In the genomic region with DNA sequence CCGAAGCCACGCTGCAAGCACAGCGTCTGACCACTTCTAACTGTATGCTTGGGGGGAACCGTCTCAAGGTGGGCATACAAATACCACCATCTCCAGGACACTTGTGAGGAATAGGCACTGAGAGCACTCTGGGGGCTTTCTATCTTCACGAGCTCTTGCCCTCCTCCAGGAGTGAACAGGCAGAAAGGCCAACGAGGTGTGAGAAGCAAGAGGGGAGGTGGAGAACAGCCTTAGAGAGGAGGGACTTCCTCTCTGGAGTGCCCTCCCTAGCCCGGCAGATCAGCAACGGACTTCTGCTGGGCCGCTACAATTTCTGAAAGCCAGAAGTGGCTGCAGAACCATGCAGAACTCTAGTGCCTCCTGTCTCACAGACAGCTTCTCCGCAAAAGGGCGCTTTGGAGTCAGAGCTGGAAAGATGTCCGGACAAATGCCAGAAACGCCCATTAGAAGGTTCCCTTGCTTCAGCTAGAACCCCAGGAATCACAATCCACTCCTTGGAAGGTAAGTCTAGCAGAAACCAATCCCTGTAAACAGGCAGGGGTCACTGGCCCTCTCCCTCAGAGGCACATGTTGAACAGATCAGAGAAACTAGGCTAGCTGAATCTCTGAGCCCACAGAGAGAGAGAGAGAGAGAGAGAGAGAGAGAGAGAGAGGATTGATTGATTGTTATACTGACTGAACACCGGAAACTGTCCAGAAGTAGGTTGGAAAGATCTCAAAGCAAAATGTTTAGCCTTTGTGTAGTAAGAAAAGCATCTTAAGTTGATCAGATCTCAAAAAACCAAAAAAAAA, we compare ENCODE assay signal across 8 mouse cellular contexts. TPM values are rescaled to one million over a fixed set of nuclear protein-coding genes. Genes with fewer than 3 reads are reported as not detected.
DNase-seq lines count a peak whose midpoint lies in the region; ATAC-seq and TF ChIP-seq lines count a peak whose summit lies in the region.

No protein-coding gene starts in this region.

- intact Hi-C loops in gastrocnemius, postnatal 14 days (cut with DNase I; ENCODE audit: low total_unique reads) = no loop called here

- H3K27ac ChIP-seq in forebrain, embryonic 12.5 days = no peak overlapping the region
- no peak overlapping the region for H3K27ac ChIP-seq in forebrain, postnatal 0 days (ENCODE audit: low read depth, low read length)
- peak overlapping the region; percentile 43 for H3K27ac ChIP-seq in spleen, adult 2 months (ENCODE audit: insufficient read depth, low read length)
- no peak overlapping the region for H3K27ac ChIP-seq in limb, embryonic 12.5 days
- no peak overlapping the region for H3K27ac ChIP-seq in stomach, embryonic 14.5 days (ENCODE audit: low read length)

- peak overlapping the region; percentile 94; the same call in 1 of the 2 replicates for H3K4me2 ChIP-seq in forebrain, embryonic 12.5 days
- H3K4me2 ChIP-seq in forebrain, postnatal 0 days (ENCODE audit: low read depth) = no peak overlapping the region; the same call in 1 of the 2 replicates
- H3K4me2 ChIP-seq in limb, embryonic 12.5 days = peak overlapping the region; percentile 92
- peak overlapping the region; percentile 16; the same call in 1 of the 2 replicates for H3K4me2 ChIP-seq in stomach, embryonic 14.5 days (replicated peaks; ENCODE audit: low read depth, low read length)

- H3K36me3 ChIP-seq in forebrain, embryonic 12.5 days (replicated peaks) = 0 out of 2 replicates have a peak, but pooled peaks cover 3% of the 10 kb centered on the region
- H3K36me3 ChIP-seq in forebrain, postnatal 0 days (ENCODE audit: insufficient read depth) = peaks cover 5% of the 10 kb centered on the region; the same call in 1 of the 2 replicates
- H3K36me3 ChIP-seq in spleen, adult 2 months (ENCODE audit: control insufficient read depth, insufficient read depth, low read length) = no peaks in the 10 kb centered on the region; the same call in 1 of the 2 replicates
- peaks cover 16% of the 10 kb centered on the region for H3K36me3 ChIP-seq in limb, embryonic 12.5 days
- H3K36me3 ChIP-seq in stomach, embryonic 14.5 days (ENCODE audit: control insufficient read depth, insufficient read depth, low read length) = no peaks in the 10 kb centered on the region; the same call in 1 of the 2 replicates

- H3K9me3 ChIP-seq in forebrain, embryonic 12.5 days = no peaks in the 10 kb centered on the region
- no peaks in the 10 kb centered on the region for H3K9me3 ChIP-seq in forebrain, postnatal 0 days (ENCODE audit: low read length)
- no peaks in the 10 kb centered on the region for H3K9me3 ChIP-seq in limb, embryonic 12.5 days
- no peaks in the 10 kb centered on the region for H3K9me3 ChIP-seq in stomach, embryonic 14.5 days (ENCODE audit: control insufficient read depth, low read depth, low read length)

- TF ChIP-seq POLR2A in spleen, adult 2 months (IDR thresholded peaks at IDR 0.05; ENCODE audit: low read depth, low read length) = no peak

- no peak overlapping the region for H3K4me3 ChIP-seq in forebrain, embryonic 12.5 days (replicated peaks)
- H3K4me3 ChIP-seq in forebrain, postnatal 0 days (ENCODE audit: low read depth, low read length) = no peak overlapping the region
- H3K4me3 ChIP-seq in spleen, adult 2 months (ENCODE audit: extremely low read depth, insufficient read depth, insufficient read length) = peak overlapping the region; percentile 39
- 0 out of 2 replicates have a peak overlapping the region, but pooled peaks have one; percentile 94 for H3K4me3 ChIP-seq in limb, embryonic 12.5 days (replicated peaks)
- H3K4me3 ChIP-seq in stomach, embryonic 14.5 days (ENCODE audit: low read depth, low read length) = 0 out of 2 replicates have a peak overlapping the region, but pooled peaks have one; percentile 99

- H3K9ac ChIP-seq in forebrain, embryonic 12.5 days = peak overlapping the region; percentile 17
- H3K9ac ChIP-seq in forebrain, postnatal 0 days = no peak overlapping the region
- H3K9ac ChIP-seq in limb, embryonic 12.5 days (replicated peaks) = peak overlapping the region; percentile 92
- H3K9ac ChIP-seq in stomach, embryonic 14.5 days (replicated peaks; ENCODE audit: low read depth, low read length) = no peak overlapping the region; the same call in 1 of the 2 replicates

- WGBS in forebrain, embryonic 12.5 days = 86% methylated on average over 14 of the region's 14 CpGs
- whole genome bisulfite sequencing in forebrain, postnatal 0 days = 78% methylated on average over 14 of the region's 14 CpGs
- WGBS in spleen, adult 2 months = 9% methylated on average over 14 of the region's 14 CpGs
- WGBS in limb, embryonic 12.5 days = 81% methylated on average over 14 of the region's 14 CpGs
- 68% methylated on average over 14 of the region's 14 CpGs for WGBS in stomach, embryonic 14.5 days

- peaks cover 24% of the 10 kb centered on the region for H3K4me1 ChIP-seq in forebrain, embryonic 12.5 days
- peaks cover 10% of the 10 kb centered on the region; the same call in 1 of the 2 replicates for H3K4me1 ChIP-seq in forebrain, postnatal 0 days (ENCODE audit: insufficient read depth)
- H3K4me1 ChIP-seq in spleen, adult 2 months (ENCODE audit: control insufficient read depth, insufficient read depth, insufficient read length) = peaks cover 18% of the 10 kb centered on the region; the same call in 1 of the 2 replicates
- peaks cover 10% of the 10 kb centered on the region for H3K4me1 ChIP-seq in limb, embryonic 12.5 days (replicated peaks)
- H3K4me1 ChIP-seq in stomach, embryonic 14.5 days (ENCODE audit: control insufficient read depth, insufficient read depth, low read length) = peaks cover 13% of the 10 kb centered on the region

- no peak for ATAC-seq in forebrain, embryonic 12.5 days (ENCODE audit: low FRiP score)
- ATAC-seq in forebrain, postnatal 0 days = no peak
- ATAC-seq in limb, embryonic 12.5 days (ENCODE audit: insufficient number of reproducible peaks, insufficient read depth, low FRiP score, low TSS enrichment, low read depth) = no peak
- no peak for ATAC-seq in stomach, embryonic 14.5 days (ENCODE audit: insufficient number of reproducible peaks, insufficient read depth, low FRiP score, low read depth)

- peaks cover 9% of the 10 kb centered on the region; the same call in 1 of the 2 replicates for H3K27me3 ChIP-seq in forebrain, embryonic 12.5 days
- H3K27me3 ChIP-seq in forebrain, postnatal 0 days (ENCODE audit: insufficient read depth, low read length) = no peaks in the 10 kb centered on the region
- no peaks in the 10 kb centered on the region for H3K27me3 ChIP-seq in spleen, adult 2 months (ENCODE audit: control insufficient read depth, insufficient read depth, low read length)
- peaks cover 6% of the 10 kb centered on the region for H3K27me3 ChIP-seq in limb, embryonic 12.5 days
- H3K27me3 ChIP-seq in stomach, embryonic 14.5 days (ENCODE audit: control insufficient read depth, insufficient read depth, low read length) = no peaks in the 10 kb centered on the region

- TF ChIP-seq CTCF in forebrain, postnatal 0 days (IDR thresholded peaks at IDR 0.05; ENCODE audit: low read depth) = no peak
- TF ChIP-seq CTCF in spleen, adult 2 months (IDR thresholded peaks at IDR 0.05; ENCODE audit: extremely low read depth, insufficient read depth, insufficient read length, insufficient replicate concordance) = no peak

- no peak for DNase-seq in forebrain, postnatal 0 days
- no peak for DNase-seq in spleen, adult 2 months (ENCODE audit: low read depth in 1 of 2, low spot score in 2 of 2)
- no peak for DNase-seq in spleen, adult 12 weeks (ENCODE audit: low spot score)
- no peak for DNase-seq in adrenal gland, adult 2 months
- DNase-seq in gastrocnemius, postnatal 14 days = no peak

RNA-seq across cellular contexts. Expression of gene Rab5c, which starts 1.9 kb away (rescaled TPM):
- 18.2 and 25.2 TPM in 2 replicates for polyA plus RNA-seq in forebrain, embryonic 12.5 days (2016; fragmentation: Nextera tagmentation; extraction: Ambion mirVana)
- total RNA-seq in forebrain, postnatal 0 days (2014; rRNA removed) = 208 and 211 TPM in 2 replicates
- 34.9 and 37.8 TPM in 2 replicates for polyA plus RNA-seq in forebrain, postnatal 0 days (2015; fragmentation: Nextera tagmentation; extraction: Ambion mirVana)
- polyA plus RNA-seq in spleen, adult 2 months (2012; rRNA removed) = 183 and 200 TPM in 2 replicates
- 14.3 and 24.3 TPM in 2 replicates for polyA plus RNA-seq in limb, embryonic 12.5 days (2016; fragmentation: Nextera tagmentation; extraction: Ambion mirVana)
- polyA plus RNA-seq in stomach, embryonic 14.5 days (2014; fragmentation: Nextera tagmentation; extraction: Ambion mirVana) = 55.5 and 65.7 TPM in 2 replicates
- 100 to 1,000 TPM; 191 to 196 TPM for total RNA-seq in adrenal gland, adult 2 months (2021)
- 201 and 238 TPM in 2 replicates for polyA plus RNA-seq in adrenal gland, adult 2 months (2012; rRNA removed)
- total RNA-seq in gastrocnemius, postnatal 14 days (2021) = 10 to 100 TPM; 49.1 to 49.4 TPM

RNA-seq across cellular contexts. Expression of gene Hspb9, which starts 22.5 kb away (rescaled TPM):
- 0.52 TPM in 1 of 2 replicates, not detected in the other for polyA plus RNA-seq in forebrain, embryonic 12.5 days (2016; fragmentation: Nextera tagmentation; extraction: Ambion mirVana)
- not detected in 2 replicates for total RNA-seq in forebrain, postnatal 0 days (2014; rRNA removed)
- 0.21 and 0.22 TPM in 2 replicates for polyA plus RNA-seq in forebrain, postnatal 0 days (2015; fragmentation: Nextera tagmentation; extraction: Ambion mirVana)
- 0.36 TPM in 1 of 2 replicates, not detected in the other for polyA plus RNA-seq in spleen, adult 2 months (2012; rRNA removed)
- 0.47 TPM in 1 of 2 replicates, not detected in the other for polyA plus RNA-seq in limb, embryonic 12.5 days (2016; fragmentation: Nextera tagmentation; extraction: Ambion mirVana)
- 0.41 and 0.56 TPM in 2 replicates for polyA plus RNA-seq in stomach, embryonic 14.5 days (2014; fragmentation: Nextera tagmentation; extraction: Ambion mirVana)
- total RNA-seq in adrenal gland, adult 2 months (2021) = not detected
- polyA plus RNA-seq in adrenal gland, adult 2 months (2012; rRNA removed) = not detected in 2 replicates
- not detected for total RNA-seq in gastrocnemius, postnatal 14 days (2021)

RNA-seq across cellular contexts. Expression of gene Kcnh4, which starts 23.6 kb away (rescaled TPM):
- 4.4 and 4.7 TPM in 2 replicates for polyA plus RNA-seq in forebrain, embryonic 12.5 days (2016; fragmentation: Nextera tagmentation; extraction: Ambion mirVana)
- total RNA-seq in forebrain, postnatal 0 days (2014; rRNA removed) = 7.2 and 12.3 TPM in 2 replicates
- 3.2 and 4.4 TPM in 2 replicates for polyA plus RNA-seq in forebrain, postnatal 0 days (2015; fragmentation: Nextera tagmentation; extraction: Ambion mirVana)
- polyA plus RNA-seq in spleen, adult 2 months (2012; rRNA removed) = 0.82 and 1.5 TPM in 2 replicates
- not detected in 2 replicates for polyA plus RNA-seq in limb, embryonic 12.5 days (2016; fragmentation: Nextera tagmentation; extraction: Ambion mirVana)
- polyA plus RNA-seq in stomach, embryonic 14.5 days (2014; fragmentation: Nextera tagmentation; extraction: Ambion mirVana) = 0.25 and 0.48 TPM in 2 replicates
- under 1 TPM; 0.28 to 0.32 TPM for total RNA-seq in adrenal gland, adult 2 months (2021)
- polyA plus RNA-seq in adrenal gland, adult 2 months (2012; rRNA removed) = 0.45 and 0.57 TPM in 2 replicates
- total RNA-seq in gastrocnemius, postnatal 14 days (2021) = not detected

RNA-seq across cellular contexts. Expression of gene Kat2a, which starts 23.9 kb away (rescaled TPM):
- 65.2 and 65.7 TPM in 2 replicates for polyA plus RNA-seq in forebrain, embryonic 12.5 days (2016; fragmentation: Nextera tagmentation; extraction: Ambion mirVana)
- total RNA-seq in forebrain, postnatal 0 days (2014; rRNA removed) = 41.9 and 42.8 TPM in 2 replicates
- 59.9 and 67.0 TPM in 2 replicates for polyA plus RNA-seq in forebrain, postnatal 0 days (2015; fragmentation: Nextera tagmentation; extraction: Ambion mirVana)
- polyA plus RNA-seq in spleen, adult 2 months (2012; rRNA removed) = 31.1 and 39.0 TPM in 2 replicates
- 64.0 and 65.8 TPM in 2 replicates for polyA plus RNA-seq in limb, embryonic 12.5 days (2016; fragmentation: Nextera tagmentation; extraction: Ambion mirVana)
- polyA plus RNA-seq in stomach, embryonic 14.5 days (2014; fragmentation: Nextera tagmentation; extraction: Ambion mirVana) = 50.7 and 51.7 TPM in 2 replicates
- 10 to 100 TPM; 42.5 to 42.6 TPM for total RNA-seq in adrenal gland, adult 2 months (2021)
- polyA plus RNA-seq in adrenal gland, adult 2 months (2012; rRNA removed) = 73.5 and 85.1 TPM in 2 replicates
- total RNA-seq in gastrocnemius, postnatal 14 days (2021) = 10 to 100 TPM; 11.2 to 12.5 TPM

RNA-seq across cellular contexts. Expression of gene Hcrt, which starts 26.6 kb away (rescaled TPM):
- 0.36 TPM in 1 of 2 replicates, not detected in the other for polyA plus RNA-seq in forebrain, embryonic 12.5 days (2016; fragmentation: Nextera tagmentation; extraction: Ambion mirVana)
- 1.8 and 7.1 TPM in 2 replicates for total RNA-seq in forebrain, postnatal 0 days (2014; rRNA removed)
- polyA plus RNA-seq in forebrain, postnatal 0 days (2015; fragmentation: Nextera tagmentation; extraction: Ambion mirVana) = 2.6 and 8.0 TPM in 2 replicates
- 0.22 TPM in 1 of 2 replicates, not detected in the other for polyA plus RNA-seq in spleen, adult 2 months (2012; rRNA removed)
- not detected in 2 replicates for polyA plus RNA-seq in limb, embryonic 12.5 days (2016; fragmentation: Nextera tagmentation; extraction: Ambion mirVana)
- polyA plus RNA-seq in stomach, embryonic 14.5 days (2014; fragmentation: Nextera tagmentation; extraction: Ambion mirVana) = not detected in 2 replicates
- total RNA-seq in adrenal gland, adult 2 months (2021) = not detected
- not detected in 2 replicates for polyA plus RNA-seq in adrenal gland, adult 2 months (2012; rRNA removed)
- total RNA-seq in gastrocnemius, postnatal 14 days (2021) = not detected

Comparison
In these comparisons a context has a peak if more than half of its experiments do, and no peak if none do; other contexts are left out.
1. H3K9ac ChIP-seq: peak in forebrain, embryonic 12.5 days (single experiment) and limb, embryonic 12.5 days (single experiment); none in forebrain, postnatal 0 days (single experiment) and stomach, embryonic 14.5 days (single experiment).
2. H3K4me3 ChIP-seq: peak in spleen, adult 2 months (single experiment), limb, embryonic 12.5 days (single experiment) and stomach, embryonic 14.5 days (single experiment); none in forebrain, embryonic 12.5 days (single experiment) and forebrain, postnatal 0 days (single experiment).